Mouse (Mus musculus): ENCODE data around the gene Fam53b. TPM values are rescaled to one million over a fixed set of nuclear protein-coding genes. Genes with fewer than 3 reads are reported as not detected.

Gene Fam53b
- polyA plus RNA-seq, 1 experiment from 2014 or later: 14.7 TPM

GRCm38 (mm10) chr7:132729093-132729831 is 84.4 kb downstream of the Fam53b start:
- 74% methylated on average over 4 of the region's 4 CpGs for WGBS

GRCm38 (mm10) chr7:132726106-132726861 is 87.4 kb downstream of the Fam53b start:
- Histone ChIP-seq H3K9me3 (ENCODE audit: control insufficient read depth, low read length) (no peaks in the 10 kb centered on the region), H3K27me3 (replicated peaks; ENCODE audit: control insufficient read depth, insufficient read depth, low read length) (no peaks in the 10 kb centered on the region), H3K27ac (ENCODE audit: low read depth, low read length) (no peak overlapping the region), H3K9ac (ENCODE audit: low read depth, low read length) (no peak overlapping the region), H3K4me1 (ENCODE audit: control insufficient read depth, insufficient read depth, low read depth, low read length) (peaks cover 19% of the 10 kb centered on the region), H3K4me2 (ENCODE audit: low read length) (no peak overlapping the region), H3K4me3 (ENCODE audit: low read length) (no peak overlapping the region), H3K36me3 (ENCODE audit: control insufficient read depth, insufficient read depth, low read length) (no peaks in the 10 kb centered on the region)
- 61% methylated on average over 13 of the region's 13 CpGs for WGBS
- no peak for ATAC-seq

More at GRCm38 (mm10) chr7:132729093-132729831, 84.4 kb downstream of the Fam53b start:
- Histone ChIP-seq H3K36me3 (ENCODE audit: control insufficient read depth, insufficient read depth, low read length) (no peaks in the 10 kb centered on the region), H3K9ac (ENCODE audit: low read depth, low read length) (no peak overlapping the region), H3K27ac (ENCODE audit: low read depth, low read length) (no peak overlapping the region), H3K4me2 (ENCODE audit: low read length) (no peak overlapping the region), H3K9me3 (ENCODE audit: control insufficient read depth, low read length) (no peaks in the 10 kb centered on the region), H3K4me3 (ENCODE audit: low read length) (no peak overlapping the region), H3K27me3 (replicated peaks; ENCODE audit: control insufficient read depth, insufficient read depth, low read length) (no peaks in the 10 kb centered on the region), H3K4me1 (ENCODE audit: control insufficient read depth, insufficient read depth, low read depth, low read length) (peaks cover 44% of the 10 kb centered on the region)
- ATAC-seq: no peak

GRCm38 (mm10) chr7:132724501-132725062 is 89.1 kb downstream of the Fam53b start:
- no peaks in the 10 kb centered on the region for H3K9me3 ChIP-seq (ENCODE audit: control insufficient read depth, low read length)
- no peak overlapping the region for H3K4me3 ChIP-seq (ENCODE audit: low read length)
- peaks cover 9% of the 10 kb centered on the region for H3K4me1 ChIP-seq (ENCODE audit: control insufficient read depth, insufficient read depth, low read depth, low read length)
- WGBS: 84% methylated on average over 5 of the region's 5 CpGs
- no peaks in the 10 kb centered on the region for H3K27me3 ChIP-seq (replicated peaks; ENCODE audit: control insufficient read depth, insufficient read depth, low read length)
- H3K9ac ChIP-seq (ENCODE audit: low read depth, low read length): no peak overlapping the region
- ATAC-seq: no peak
- no peak overlapping the region for H3K4me2 ChIP-seq (ENCODE audit: low read length)
- peak overlapping the region; percentile 26 for H3K27ac ChIP-seq (ENCODE audit: low read depth, low read length)
- H3K36me3 ChIP-seq (ENCODE audit: control insufficient read depth, insufficient read depth, low read length): no peaks in the 10 kb centered on the region

GRCm38 (mm10) chr7:132723906-132724305 is 89.8 kb downstream of the Fam53b start:
- ATAC-seq: peak; percentile 87
- no peak overlapping the region; the same call in none of the 2 replicates for H3K27ac ChIP-seq (ENCODE audit: low read depth, low read length)

GRCm38 (mm10) chr7:132722401-132723370 is 91.0 kb downstream of the Fam53b start:
- no peak overlapping the region for H3K9ac ChIP-seq (ENCODE audit: low read depth, low read length)
- H3K4me3 ChIP-seq (ENCODE audit: low read length): no peak overlapping the region
- no peak overlapping the region for H3K27ac ChIP-seq (ENCODE audit: low read depth, low read length)
- ATAC-seq: no peak
- no peaks in the 10 kb centered on the region for H3K9me3 ChIP-seq (ENCODE audit: control insufficient read depth, low read length)
- H3K36me3 ChIP-seq (ENCODE audit: control insufficient read depth, insufficient read depth, low read length): no peaks in the 10 kb centered on the region
- no peak overlapping the region for H3K4me2 ChIP-seq (ENCODE audit: low read length)
- peaks cover 6% of the 10 kb centered on the region for H3K4me1 ChIP-seq (ENCODE audit: control insufficient read depth, insufficient read depth, low read depth, low read length)
- 88% methylated on average over 12 of the region's 12 CpGs for WGBS
- H3K27me3 ChIP-seq (replicated peaks; ENCODE audit: control insufficient read depth, insufficient read depth, low read length): no peaks in the 10 kb centered on the region

More at GRCm38 (mm10) chr7:132723906-132724305, 89.8 kb downstream of the Fam53b start:
- Histone ChIP-seq H3K4me2 (ENCODE audit: low read length) (no peak overlapping the region), H3K36me3 (ENCODE audit: control insufficient read depth, insufficient read depth, low read length) (no peaks in the 10 kb centered on the region), H3K9ac (ENCODE audit: low read depth, low read length) (no peak overlapping the region), H3K4me3 (ENCODE audit: low read length) (no peak overlapping the region), H3K4me1 (ENCODE audit: control insufficient read depth, insufficient read depth, low read depth, low read length) (peaks cover 6% of the 10 kb centered on the region), H3K27me3 (replicated peaks; ENCODE audit: control insufficient read depth, insufficient read depth, low read length) (no peaks in the 10 kb centered on the region), H3K9me3 (ENCODE audit: control insufficient read depth, low read length) (no peaks in the 10 kb centered on the region)
- WGBS: 68% methylated on average over 11 of the region's 11 CpGs

GRCm38 (mm10) chr7:132720562-132720961 is 93.1 kb downstream of the Fam53b start:
- Histone ChIP-seq H3K4me2 (ENCODE audit: low read length) (no peak overlapping the region), H3K9me3 (ENCODE audit: control insufficient read depth, low read length) (no peaks in the 10 kb centered on the region), H3K9ac (ENCODE audit: low read depth, low read length) (no peak overlapping the region), H3K27ac (ENCODE audit: low read depth, low read length) (no peak overlapping the region), H3K4me1 (ENCODE audit: control insufficient read depth, insufficient read depth, low read depth, low read length) (peaks cover 4% of the 10 kb centered on the region), H3K36me3 (ENCODE audit: control insufficient read depth, insufficient read depth, low read length) (no peaks in the 10 kb centered on the region), H3K4me3 (ENCODE audit: low read length) (no peak overlapping the region), H3K27me3 (replicated peaks; ENCODE audit: control insufficient read depth, insufficient read depth, low read length) (no peaks in the 10 kb centered on the region)
- 62% methylated on average over 8 of the region's 8 CpGs for WGBS
- peak; percentile 22; the same call in 1 of the 2 replicates for ATAC-seq

- Histone ChIP-seq H3K27ac (ENCODE audit: low read depth, low read length) (no peak overlapping the region), H3K4me1 (ENCODE audit: control insufficient read depth, insufficient read depth, low read depth, low read length) (peaks cover 9% of the 10 kb centered on the region), H3K4me2 (ENCODE audit: low read length) (no peak overlapping the region), H3K27me3 (replicated peaks; ENCODE audit: control insufficient read depth, insufficient read depth, low read length) (no peaks in the 10 kb centered on the region), H3K9me3 (ENCODE audit: control insufficient read depth, low read length) (no peaks in the 10 kb centered on the region), H3K36me3 (ENCODE audit: control insufficient read depth, insufficient read depth, low read length) (no peaks in the 10 kb centered on the region), H3K4me3 (ENCODE audit: low read length) (no peak overlapping the region), H3K9ac (ENCODE audit: low read depth, low read length) (no peak overlapping the region)
- no peak for ATAC-seq
- WGBS: 88% methylated on average over 4 of the region's 4 CpGs
Measured at GRCm38 (mm10) chr7:132719570-132719969, 94.1 kb downstream of the Fam53b start.

GRCm38 (mm10) chr7:132715259-132715658 is 98.4 kb downstream of the Fam53b start:
- Histone ChIP-seq H3K4me1 (ENCODE audit: control insufficient read depth, insufficient read depth, low read depth, low read length) (peaks cover 25% of the 10 kb centered on the region), H3K27me3 (replicated peaks; ENCODE audit: control insufficient read depth, insufficient read depth, low read length) (no peaks in the 10 kb centered on the region), H3K27ac (ENCODE audit: low read depth, low read length) (no peak overlapping the region), H3K36me3 (ENCODE audit: control insufficient read depth, insufficient read depth, low read length) (no peaks in the 10 kb centered on the region), H3K4me2 (ENCODE audit: low read length) (no peak overlapping the region), H3K4me3 (ENCODE audit: low read length) (no peak overlapping the region), H3K9ac (ENCODE audit: low read depth, low read length) (no peak overlapping the region), H3K9me3 (ENCODE audit: control insufficient read depth, low read length) (no peaks in the 10 kb centered on the region)
- no peak for ATAC-seq
- 89% methylated on average over 4 of the region's 4 CpGs for WGBS

Data from hindbrain, embryonic 16.5 days (tissue).